Mouse (Mus musculus) forelimb bud, embryonic 11.5 days (tissue): ENCODE measurements around the gene Bhlhe23.

ENCODE experiments used
- DNase-seq: peaks from one replicate; pipeline ENCODE4 v3.0.0-alpha.2; 2012; ENCODE audit warnings: low read depth, low spot score

Gene Bhlhe23

GRCm38 (mm10) chr2:180725856-180726629 lies 50.7 kb downstream of the Bhlhe23 start:
- DNase-seq, result no peak

- DNase-seq, result no peak
Observed at GRCm38 (mm10) chr2:180725414-180725778, 51.3 kb downstream of the Bhlhe23 start.

GRCm38 (mm10) chr2:180724585-180725413 lies 51.9 kb downstream of the Bhlhe23 start, which contains the start of gene Slc17a9:
Slc17a9 (plus strand) TSS chr2:180725263.
- DNase-seq, result no peak
